8 mouse cellular contexts compared by ENCODE assay signal in genomic region chr5:125179007-125179734, GRCm38 (mm10). TPM values are rescaled to one million over a fixed set of nuclear protein-coding genes. Genes with fewer than 3 reads are reported as not detected.
A peak's percentile ranks its signal among the peaks of the same experiment; 100 is the strongest.
DNase-seq lines count a peak whose midpoint lies in the region; ATAC-seq and TF ChIP-seq lines count a peak whose summit lies in the region.

Ncor2 (minus strand) TSS chr5:125179219.

- no peaks in the 10 kb centered on the region for H3K36me3 ChIP-seq in heart, embryonic 10.5 days
- H3K36me3 ChIP-seq in kidney, embryonic 15.5 days = no peaks in the 10 kb centered on the region
- no peaks in the 10 kb centered on the region for H3K36me3 ChIP-seq in liver, adult 2 months (ENCODE audit: control insufficient read depth, insufficient read depth, low read length)
- no peaks in the 10 kb centered on the region for H3K36me3 ChIP-seq in myocyte (ENCODE audit: control insufficient read depth, insufficient read depth)
- H3K36me3 ChIP-seq in splenic B cell, adult 2 months (ENCODE audit: control insufficient read depth, insufficient read depth, low read length, poor library complexity, severe bottlenecking) = no peaks in the 10 kb centered on the region

- ATAC-seq in kidney, embryonic 15.5 days (replicated peaks; ENCODE audit: low FRiP score) = peak; percentile 72

- H3K9me3 ChIP-seq in heart, embryonic 10.5 days = no peaks in the 10 kb centered on the region
- no peaks in the 10 kb centered on the region for H3K9me3 ChIP-seq in kidney, embryonic 15.5 days (replicated peaks)

- no peak for TF ChIP-seq POLR2A in bone marrow macrophage, adult 2 months (IDR thresholded peaks at IDR 0.05; ENCODE audit: borderline replicate concordance, low read depth, low read length)
- TF ChIP-seq POLR2A in embryonic fibroblast, embryonic 13.5 days (IDR thresholded peaks at IDR 0.05; ENCODE audit: low read depth, low read length) = no peak; the same call in 1 of the 2 replicates
- TF ChIP-seq POLR2A in liver, adult 2 months (IDR thresholded peaks at IDR 0.05; ENCODE audit: extremely low read depth, insufficient read depth, low read length) = no peak
- TF ChIP-seq POLR2A in myocyte (IDR thresholded peaks at IDR 0.05; ENCODE audit: insufficient read length, low read depth) = peak; percentile 67

- peaks cover 18% of the 10 kb centered on the region; the same call in 1 of the 2 replicates for H3K79me2 ChIP-seq in liver, adult 2 months (ENCODE audit: control insufficient read depth, insufficient read depth, low read length)
- peaks cover 39% of the 10 kb centered on the region for H3K79me2 ChIP-seq in myocyte (ENCODE audit: control insufficient read depth, insufficient read depth)

- under 1% methylated on average over 81 of the region's 87 CpGs for WGBS in heart, embryonic 10.5 days
- under 1% methylated on average over 68 of the region's 87 CpGs for WGBS in kidney, embryonic 15.5 days
- 7% methylated on average over 86 of the region's 87 CpGs for WGBS in liver, adult 2 months

- DNase-seq in B cell, adult 2 months = peak; percentile 82 to 85
- DNase-seq in heart, embryonic 10.5 days (ENCODE audit: low spot score) = peak; percentile 91
- DNase-seq in liver, adult 2 months (ENCODE audit: extremely low read depth, low read depth, low spot score) = peak; percentile 53
- DNase-seq in splenic B cell, adult 2 months (ENCODE audit: low read depth, low spot score) = peak; percentile 85

- peak; percentile 19; the same call in 1 of the 2 replicates for TF ChIP-seq CTCF in bone marrow macrophage, adult 2 months (IDR thresholded peaks at IDR 0.05; ENCODE audit: low read depth, low read length)
- no peak for TF ChIP-seq CTCF in embryonic fibroblast, embryonic 13.5 days (IDR thresholded peaks at IDR 0.05; ENCODE audit: borderline replicate concordance, insufficient read depth, low read length)
- TF ChIP-seq CTCF in liver, adult 2 months (IDR thresholded peaks at IDR 0.05; ENCODE audit: low read depth, low read length) = no peak

- peaks cover 7% of the 10 kb centered on the region; the same call in 1 of the 2 replicates for H3K27me3 ChIP-seq in heart, embryonic 10.5 days (ENCODE audit: insufficient read depth, poor library complexity, severe bottlenecking)
- H3K27me3 ChIP-seq in kidney, embryonic 15.5 days = no peaks in the 10 kb centered on the region
- H3K27me3 ChIP-seq in liver, adult 2 months (ENCODE audit: control insufficient read depth, insufficient read depth, low read length) = no peaks in the 10 kb centered on the region
- no peaks in the 10 kb centered on the region for H3K27me3 ChIP-seq in myocyte (ENCODE audit: control insufficient read depth, insufficient read depth, insufficient read length)
- no peaks in the 10 kb centered on the region; the same call in 1 of the 2 replicates for H3K27me3 ChIP-seq in splenic B cell, adult 2 months (ENCODE audit: control insufficient read depth, insufficient read depth, low read length, poor library complexity, severe bottlenecking)

- peak within 1 kb of the TSS; percentile 96 for H3K4me3 ChIP-seq in bone marrow macrophage, adult 2 months (ENCODE audit: insufficient read depth, low read length)
- H3K4me3 ChIP-seq in embryonic fibroblast, embryonic 13.5 days (ENCODE audit: insufficient read depth, low read length) = peak within 1 kb of the TSS; percentile 98
- H3K4me3 ChIP-seq in heart, embryonic 10.5 days = peak within 1 kb of the TSS; percentile 90
- H3K4me3 ChIP-seq in kidney, embryonic 15.5 days (replicated peaks) = peak within 1 kb of the TSS; percentile 73
- peak within 1 kb of the TSS; percentile 60 for H3K4me3 ChIP-seq in liver, adult 2 months (ENCODE audit: insufficient read depth, low read depth, low read length)
- peak within 1 kb of the TSS; percentile 82 for H3K4me3 ChIP-seq in myocyte

- peak within 1 kb of the TSS; percentile 89 for H3K4me2 ChIP-seq in kidney, embryonic 15.5 days
- H3K4me2 ChIP-seq in myocyte (ENCODE audit: low read depth) = peak within 1 kb of the TSS; percentile 97

- H3K9ac ChIP-seq in kidney, embryonic 15.5 days = peak within 1 kb of the TSS; percentile 88
- H3K9ac ChIP-seq in liver, adult 2 months (ENCODE audit: low read depth, low read length) = peak within 1 kb of the TSS; percentile 79

- peaks cover 40% of the 10 kb centered on the region for H3K4me1 ChIP-seq in bone marrow macrophage, adult 2 months (ENCODE audit: control insufficient read depth, insufficient read depth, low read length)
- peaks cover 10% of the 10 kb centered on the region; the same call in 1 of the 2 replicates for H3K4me1 ChIP-seq in embryonic fibroblast, embryonic 13.5 days (ENCODE audit: control insufficient read depth, insufficient read depth, low read length)
- peaks cover 58% of the 10 kb centered on the region for H3K4me1 ChIP-seq in heart, embryonic 10.5 days
- H3K4me1 ChIP-seq in kidney, embryonic 15.5 days = peaks cover 56% of the 10 kb centered on the region
- H3K4me1 ChIP-seq in liver, adult 2 months (ENCODE audit: control insufficient read depth, insufficient read depth, low read length) = peaks cover 29% of the 10 kb centered on the region

- peak within 1 kb of the TSS; percentile 98 for H3K27ac ChIP-seq in bone marrow macrophage, adult 2 months (ENCODE audit: insufficient read depth, low read depth, low read length)
- peak within 1 kb of the TSS; percentile 95 for H3K27ac ChIP-seq in embryonic fibroblast, embryonic 13.5 days (ENCODE audit: insufficient read depth, low read length)
- H3K27ac ChIP-seq in heart, embryonic 10.5 days = peak within 1 kb of the TSS; percentile 93
- H3K27ac ChIP-seq in kidney, embryonic 15.5 days = peak within 1 kb of the TSS; percentile 95
- H3K27ac ChIP-seq in liver, adult 2 months (replicated peaks; ENCODE audit: insufficient read depth, low read depth, low read length) = peak within 1 kb of the TSS; percentile 69

- peak within 1 kb of the TSS; percentile 91 for H3ac ChIP-seq in myocyte (ENCODE audit: control insufficient read depth, insufficient read length)

TF ChIP-seq in myocyte, 11 proteins besides CTCF, POLR2A, EP300 and RAD21:
- TF ChIP-seq TCF3 (IDR thresholded peaks at IDR 0.05; ENCODE audit: insufficient read length, low read depth) (no peak), POLR2AphosphoS2 (IDR thresholded peaks at IDR 0.05; ENCODE audit: insufficient read length, low read depth) (peak; percentile 63), MYOD1 (IDR thresholded peaks at IDR 0.05; ENCODE audit: control insufficient read depth in 1 of 3, insufficient read length in 2 of 3, low read depth in 2 of 3) (peak in 1 of 3 experiments; percentile 2)

RNA-seq across cellular contexts. Expression of gene Ncor2, which starts in this region (rescaled TPM):
- polyA plus RNA-seq in bone marrow macrophage, adult 2 months (2012; ENCODE audit: insufficient read depth, insufficient read length, missing spikeins) = 61.5 and 71.5 TPM in 2 replicates
- 110 and 130 TPM in 2 replicates for polyA plus RNA-seq in embryonic fibroblast, embryonic 13.5 days (2011; ENCODE audit: insufficient read length, low read depth, missing spikeins)
- 17.8 and 23.3 TPM in 2 replicates for polyA plus RNA-seq in heart, embryonic 10.5 days (2016; fragmentation: Nextera tagmentation; extraction: Ambion mirVana)
- polyA plus RNA-seq in kidney, embryonic 15.5 days (2015; fragmentation: Nextera tagmentation; extraction: Ambion mirVana) = 27.5 and 28.8 TPM in 2 replicates
- 7.1 and 9.4 TPM in 2 replicates for total RNA-seq in liver, adult 2 months (2014; rRNA removed)
- polyA plus RNA-seq in liver, adult 2 months (2012; rRNA removed) = 15.0 and 17.0 TPM in 2 replicates
- polyA plus RNA-seq in myocyte (2012; fragmentation: generic; extraction: Trizol) = 127 TPM

Comparison
In these comparisons a context has a peak if more than half of its experiments do, and no peak if none do; other contexts are left out.
1. Peak in every context shown above with its lines: DNase-seq, ATAC-seq, H3K4me3 ChIP-seq and H3K27ac ChIP-seq.